Comparison of ENCODE assay signal across 13 mouse cellular contexts in the genomic region with DNA sequence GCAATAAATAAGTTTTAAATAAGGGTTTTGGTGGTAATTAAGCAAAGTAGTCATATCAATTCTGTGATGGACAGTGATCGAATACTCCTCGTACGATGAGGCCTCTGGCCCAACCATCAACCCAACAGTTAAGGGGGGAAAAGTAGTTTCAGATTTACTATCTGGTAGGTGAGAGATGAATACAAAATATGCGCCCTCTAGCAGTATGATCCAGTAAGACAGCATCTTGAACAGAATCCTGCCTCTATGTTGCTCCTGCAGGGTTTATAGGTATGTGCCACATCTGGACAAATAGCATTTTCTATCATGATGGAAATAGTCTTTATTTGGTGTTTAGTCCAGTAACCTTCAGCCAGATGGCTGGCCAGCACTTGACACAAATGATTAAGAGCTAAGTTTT. TPM values are rescaled to one million over a fixed set of nuclear protein-coding genes. Genes with fewer than 3 reads are reported as not detected.
DNase-seq lines count a peak whose midpoint lies in the region; ATAC-seq and TF ChIP-seq lines count a peak whose summit lies in the region.
"Had no signal": no experiment of that assay in that cellular context is flagged by ENCODE, and none has a peak within 500 bp of the region (broad histone marks: within the 10 kb centered on the region; RNA-seq: fewer than 3 reads in every experiment).

No protein-coding gene starts in this region.

- no peaks in the 10 kb centered on the region for H3K9me3 ChIP-seq in kidney, postnatal 0 days (replicated peaks; ENCODE audit: low read length)

- peak; percentile 9 for DNase-seq in kidney, postnatal 0 days (ENCODE audit: low spot score)
- DNase-seq in kidney, adult 11 months = no peak
- peak; percentile 15 for DNase-seq in thymus, postnatal 14 days
- no peak for DNase-seq in thymus, postnatal 36 days
- DNase-seq in splenic B cell, adult 2 months (ENCODE audit: low read depth, low spot score) = peak; percentile 37
- DNase-seq in right cerebral cortex, adult 2 months (ENCODE audit: low spot score in 2 of 2) = no peak
- no peak for DNase-seq in urinary bladder, postnatal 14 days (ENCODE audit: low spot score)
- DNase-seq: cerebellum, adult 9-11 months; heart, postnatal 10 days; kidney, postnatal 36 days; lung, postnatal 4 days; right cerebral cortex, postnatal 4 days had no signal

- WGBS in kidney, postnatal 0 days = 92% methylated on average over 4 of the region's 4 CpGs

- peak; percentile 14; the same call in 1 of the 2 replicates for TF ChIP-seq CTCF in kidney, postnatal 0 days (IDR thresholded peaks at IDR 0.05; ENCODE audit: low read depth)

- no peaks in the 10 kb centered on the region for H3K27me3 ChIP-seq in kidney, postnatal 0 days (ENCODE audit: insufficient read depth, low read length)
- H3K27me3 ChIP-seq in splenic B cell, adult 2 months (ENCODE audit: control insufficient read depth, insufficient read depth, low read length, poor library complexity, severe bottlenecking) = no peaks in the 10 kb centered on the region

- no peak overlapping the region for H3K4me3 ChIP-seq in kidney, postnatal 0 days (replicated peaks; ENCODE audit: low read depth, low read length)

- no peak for ATAC-seq in kidney, postnatal 0 days (replicated peaks; ENCODE audit: low FRiP score, low read depth)
- peak; percentile 54; the same call in 1 of the 2 replicates for ATAC-seq in common myeloid progenitor, adult 5-6 weeks (replicated peaks; ENCODE audit: low read depth, poor library complexity, severe bottlenecking)

- H3K9ac ChIP-seq in kidney, postnatal 0 days (ENCODE audit: low read depth, low read length) = no peak overlapping the region

- no peak overlapping the region for H3K27ac ChIP-seq in kidney, postnatal 0 days

- H3K36me3 ChIP-seq in kidney, postnatal 0 days (ENCODE audit: insufficient read depth, low read length) = peaks cover 50% of the 10 kb centered on the region
- peaks cover 12% of the 10 kb centered on the region for H3K36me3 ChIP-seq in splenic B cell, adult 2 months (ENCODE audit: control insufficient read depth, insufficient read depth, low read length, poor library complexity, severe bottlenecking)

- H3K4me2 ChIP-seq in kidney, postnatal 0 days (ENCODE audit: low read length) = no peak overlapping the region

- 0 out of 2 replicates have a peak, but pooled peaks cover 5% of the 10 kb centered on the region for H3K4me1 ChIP-seq in kidney, postnatal 0 days (replicated peaks; ENCODE audit: insufficient read depth, low read length)

RNA-seq across cellular contexts. Expression of gene Rbbp9, which starts 9.4 kb away (rescaled TPM):
- polyA plus RNA-seq in kidney, postnatal 0 days (2015; fragmentation: Nextera tagmentation; extraction: Ambion mirVana) = 92.7 and 94.1 TPM in 2 replicates
- 11.2 and 13.0 TPM in 2 replicates for total RNA-seq in common myeloid progenitor, adult 5-6 weeks (2017)

RNA-seq across cellular contexts. Expression of gene Polr3f, which starts 13.7 kb away (rescaled TPM):
- polyA plus RNA-seq in kidney, postnatal 0 days (2015; fragmentation: Nextera tagmentation; extraction: Ambion mirVana) = 18.9 and 19.6 TPM in 2 replicates
- 33.2 and 33.8 TPM in 2 replicates for total RNA-seq in common myeloid progenitor, adult 5-6 weeks (2017)

RNA-seq across cellular contexts. Expression of gene Dzank1, which starts 14.0 kb away (rescaled TPM):
- 1.5 and 1.7 TPM in 2 replicates for polyA plus RNA-seq in kidney, postnatal 0 days (2015; fragmentation: Nextera tagmentation; extraction: Ambion mirVana)
- total RNA-seq in common myeloid progenitor, adult 5-6 weeks (2017) = 0.05 TPM in 1 of 2 replicates, not detected in the other

RNA-seq across cellular contexts. Expression of gene Sec23b, which starts 14.8 kb away (rescaled TPM):
- 118 and 128 TPM in 2 replicates for polyA plus RNA-seq in kidney, postnatal 0 days (2015; fragmentation: Nextera tagmentation; extraction: Ambion mirVana)
- total RNA-seq in common myeloid progenitor, adult 5-6 weeks (2017) = 72.4 and 83.9 TPM in 2 replicates

RNA-seq across cellular contexts. Expression of gene Smim26, which starts 52.6 kb away (rescaled TPM):
- 69.5 and 90.6 TPM in 2 replicates for polyA plus RNA-seq in kidney, postnatal 0 days (2015; fragmentation: Nextera tagmentation; extraction: Ambion mirVana)
- total RNA-seq in common myeloid progenitor, adult 5-6 weeks (2017) = 4.7 and 29.2 TPM in 2 replicates

Comparison
In these comparisons a context has a peak if more than half of its experiments do, and no peak if none do; other contexts are left out.
1. DNase-seq: peak in kidney, postnatal 0 days (single experiment), thymus, postnatal 14 days (single experiment) and splenic B cell, adult 2 months (single experiment); none in kidney, adult 11 months (single experiment), thymus, postnatal 36 days (0 of 2), right cerebral cortex, adult 2 months (0 of 2) and urinary bladder, postnatal 14 days (single experiment).